Mouse (Mus musculus) heart, adult 2 months (tissue): ENCODE results near the gene Lrrfip1. TPM values are rescaled to one million over a fixed set of nuclear protein-coding genes. Genes with fewer than 3 reads are reported as not detected.

ENCODE experiments used
- DNase-seq, 2 experiments: peaks; one replicate each; pipeline ENCODE4 v3.0.0; 2021
- H3K27ac ChIP-seq: fragments of 200-600 bp; 2 replicates; pipeline ENCODE4 v1.8.1; 2022
- H3K27me3 ChIP-seq: fragments of 200-500 bp; 2 replicates; pipeline ENCODE4 v1.6.1; 2012; ENCODE audit warnings: mild to moderate bottlenecking, low read length, inconsistent platforms, mixed read lengths; ENCODE audit not compliant: control insufficient read depth, insufficient read depth
- H3K36me3 ChIP-seq: fragments of 200-500 bp; 2 replicates; pipeline ENCODE4 v1.6.1; 2012; ENCODE audit warnings: low read length, inconsistent platforms; ENCODE audit not compliant: control insufficient read depth, insufficient read depth
- H3K4me1 ChIP-seq: fragments of 200-500 bp; 2 replicates; pipeline ENCODE4 v1.6.1; 2011; ENCODE audit warnings: low read length; ENCODE audit not compliant: control insufficient read depth, insufficient read depth
- H3K4me3 ChIP-seq: fragments of 200-600 bp; 2 replicates; pipeline ENCODE4 v1.8.1; 2022
- H3K79me2 ChIP-seq: fragments of 200-500 bp; replicated peaks from 2 replicates; pipeline ENCODE4 v1.6.1; 2012; ENCODE audit warnings: mild to moderate bottlenecking, inconsistent platforms, low read length, moderate library complexity, mixed read lengths; ENCODE audit not compliant: control insufficient read depth, insufficient read depth
- H3K9ac ChIP-seq: fragments of 200-500 bp; 2 replicates; pipeline ENCODE4 v1.6.1; 2012; ENCODE audit warnings: low read depth, mild to moderate bottlenecking, control low read depth, inconsistent platforms, low read length, mixed read lengths
- CTCF ChIP-seq: fragments of 200-600 bp; IDR thresholded peaks from 2 replicates; pipeline ENCODE4 v1.8.1; 2022; ENCODE audit warnings: antibody characterized with exemption, mild to moderate bottlenecking, moderate library complexity
- EP300 ChIP-seq: fragments of 200-500 bp; IDR thresholded peaks from 2 replicates; pipeline ENCODE4 v1.6.1; 2011; ENCODE audit warnings: low read depth, low read length, control low read depth; ENCODE audit not compliant: insufficient read depth
- POLR2A ChIP-seq: fragments of 200-500 bp; IDR thresholded peaks from 2 replicates; pipeline ENCODE4 v1.6.1; 2011; ENCODE audit warnings: mild to moderate bottlenecking, low read depth, low read length, control low read depth; ENCODE audit not compliant: insufficient read depth
- WGBS: fragments of 180-500 bp; shearing (Covaris S2); methylation state at CpG from one replicate; pipeline ENCODE4 v1.1.7; 2018; 5-methylcytosine and 5-hydroxymethylcytosine counted together
- intact Hi-C: fragments of 180-260 bp; cut with DNase I; formaldehyde crosslinking; loops from one replicate; pipeline ENCODE4 v1.15.1; 2025
- polyA plus RNA-seq: library from polyadenylated mRNA; depleted of rRNA; stranded (reverse); fragments of >200 nt; gene quantifications from 2 replicates; pipeline ENCODE4 v1.2.3, GENCODE M21; 2012
- total RNA-seq, 2 experiments: library from RNA; stranded (reverse); gene quantifications; 2 replicates each; pipeline ENCODE4 v1.2.3; 2021

Lrrfip1 gene
- total and polyA plus RNA-seq, 3 experiments, result 32.9 to 75.5 (median 63.5) TPM

- DNase-seq, result no peak
- no peak for TF ChIP-seq POLR2A
- no peak for TF ChIP-seq CTCF
- TF ChIP-seq EP300, result no peak
- no peak overlapping the region for H3K9ac ChIP-seq
- intact Hi-C loops, result loop anchor here (5.0 kb wide), 1 partner anchor 34 kb away; no protein-coding TSS in a partner anchor
- no peaks in the 10 kb centered on the region for H3K27me3 ChIP-seq
- no peak overlapping the region for H3K4me3 ChIP-seq
- 61% methylated on average over 5 of the region's 5 CpGs for WGBS
- no peaks in the 10 kb centered on the region for H3K79me2 ChIP-seq
- no peak overlapping the region for H3K27ac ChIP-seq
- peaks cover 22% of the 10 kb centered on the region for H3K4me1 ChIP-seq
- H3K36me3 ChIP-seq, result 0 out of 2 replicates have a peak, but pooled peaks cover 6% of the 10 kb centered on the region
Measured at GRCm38 (mm10) chr1:91096490-91096889, 98.0 kb downstream of the Lrrfip1 start.

GRCm38 (mm10) chr1:91097283-91097834 lies 98.8 kb downstream of the Lrrfip1 start:
- Histone ChIP-seq H3K4me3 (no peak overlapping the region), H3K4me1 (peaks cover 17% of the 10 kb centered on the region), H3K27ac (no peak overlapping the region), H3K27me3 (no peaks in the 10 kb centered on the region), H3K36me3 (0 out of 2 replicates have a peak, but pooled peaks cover 6% of the 10 kb centered on the region), H3K79me2 (no peaks in the 10 kb centered on the region), H3K9ac (no peak overlapping the region)
- DNase-seq, result no peak
- intact Hi-C loops, result loop anchor here (5.0 kb wide), 1 partner anchor 35 kb away; no protein-coding TSS in a partner anchor
- TF ChIP-seq CTCF (no peak), POLR2A (no peak), EP300 (no peak)
- 90% methylated on average over 11 of the region's 11 CpGs for WGBS

GRCm38 (mm10) chr1:91098887-91099286 lies 100.3 kb downstream of the Lrrfip1 start:
- Histone ChIP-seq H3K79me2 (no peaks in the 10 kb centered on the region), H3K4me3 (no peak overlapping the region), H3K36me3 (0 out of 2 replicates have a peak, but pooled peaks cover 6% of the 10 kb centered on the region), H3K27ac (peak overlapping the region; percentile 15; the same call in 1 of the 2 replicates), H3K4me1 (peaks cover 14% of the 10 kb centered on the region), H3K27me3 (no peaks in the 10 kb centered on the region), H3K9ac (no peak overlapping the region)
- DNase-seq, result peak; percentile 73 to 83
- TF ChIP-seq CTCF, result peak; percentile 96
- TF ChIP-seq POLR2A, result no peak
- peak; percentile 81 for TF ChIP-seq EP300
- intact Hi-C loops, result loop anchor here (1.0 to 5.0 kb wide), 3 partner anchors 37 to 126 kb away; no protein-coding TSS in a partner anchor
- 5% methylated on average over 6 of the region's 6 CpGs for WGBS

- no peak overlapping the region for H3K9ac ChIP-seq
- no peak for DNase-seq
- H3K4me1 ChIP-seq, result peaks cover 3% of the 10 kb centered on the region
- no peaks in the 10 kb centered on the region for H3K27me3 ChIP-seq
- H3K79me2 ChIP-seq, result no peaks in the 10 kb centered on the region
- H3K27ac ChIP-seq, result no peak overlapping the region
- intact Hi-C loops, result loop anchor here (5.0 kb wide), 1 partner anchor 135 kb away; no protein-coding TSS in a partner anchor
- 67% methylated on average over 11 of the region's 11 CpGs for WGBS
- no peak for TF ChIP-seq POLR2A
- no peak for TF ChIP-seq CTCF
- H3K4me3 ChIP-seq, result no peak overlapping the region
- H3K36me3 ChIP-seq, result no peaks in the 10 kb centered on the region
Measured at GRCm38 (mm10) chr1:91101709-91102440, 103.3 kb downstream of the Lrrfip1 start.

DNA sequence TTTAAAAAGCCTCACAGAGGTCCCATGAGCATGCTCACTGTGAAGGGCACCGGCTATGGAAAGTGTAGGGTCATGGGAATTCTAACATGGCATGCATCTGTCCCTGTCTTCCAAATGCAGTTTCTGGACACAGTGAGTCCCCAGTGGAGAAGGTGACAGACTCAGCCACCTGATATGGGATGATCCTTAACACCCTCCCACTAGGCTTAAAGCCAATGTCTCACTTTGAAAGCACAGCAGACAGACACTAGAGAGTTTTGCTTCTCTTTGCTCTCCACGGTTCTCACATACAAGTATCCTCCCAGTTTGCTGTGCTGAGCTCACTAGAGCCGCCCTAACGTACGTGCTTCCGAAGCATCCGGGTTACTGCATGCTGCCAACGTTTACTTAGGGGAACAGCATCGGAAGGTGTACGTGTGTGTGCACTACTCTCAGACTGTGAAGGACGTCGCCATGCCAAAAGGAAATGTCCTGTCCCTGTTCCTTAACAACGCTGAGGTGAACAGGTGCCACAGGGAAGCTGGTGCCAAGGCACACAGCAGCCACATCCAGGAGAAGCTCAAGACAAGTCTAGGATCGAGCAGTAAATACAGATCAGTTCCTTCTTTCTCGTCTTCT lies 104.9 kb downstream of the Lrrfip1 start:
- peaks cover 3% of the 10 kb centered on the region for H3K4me1 ChIP-seq
- H3K27me3 ChIP-seq, result no peaks in the 10 kb centered on the region
- intact Hi-C loops, result loop anchor here (5.0 kb wide), 1 partner anchor 134 kb away; no protein-coding TSS in a partner anchor
- DNase-seq, result no peak
- H3K4me3 ChIP-seq, result no peak overlapping the region
- no peaks in the 10 kb centered on the region for H3K79me2 ChIP-seq
- TF ChIP-seq CTCF, result no peak
- no peak for TF ChIP-seq EP300
- TF ChIP-seq POLR2A, result no peak
- no peak overlapping the region for H3K27ac ChIP-seq
- no peaks in the 10 kb centered on the region for H3K36me3 ChIP-seq
- WGBS, result 76% methylated on average over 15 of the region's 15 CpGs
- H3K9ac ChIP-seq, result no peak overlapping the region

- peaks cover 3% of the 10 kb centered on the region for H3K4me1 ChIP-seq
- H3K79me2 ChIP-seq, result no peaks in the 10 kb centered on the region
- H3K9ac ChIP-seq, result no peak overlapping the region
- no peaks in the 10 kb centered on the region for H3K27me3 ChIP-seq
- H3K36me3 ChIP-seq, result peaks cover 5% of the 10 kb centered on the region; the same call in 1 of the 2 replicates
- TF ChIP-seq CTCF, result peak; percentile 53
- TF ChIP-seq EP300, result no peak
- H3K27ac ChIP-seq, result no peak overlapping the region
- H3K4me3 ChIP-seq, result no peak overlapping the region
- DNase-seq, result no peak
- intact Hi-C loops, result no loop called here
- 64% methylated on average over 5 of the region's 5 CpGs for WGBS
Measured at GRCm38 (mm10) chr1:91107548-91107947, 109.0 kb downstream of the Lrrfip1 start.
